Mouse (Mus musculus): ENCODE measurements around the gene Gm42791.

GRCm38 (mm10) chr5:148989480-148989879 lies 5.5 kb downstream of the Gm42791 start:
- no peak for TF ChIP-seq MYC (IDR thresholded peaks at IDR 0.05; ENCODE audit: low read depth, low read length)
- TF ChIP-seq UBTF (IDR thresholded peaks at IDR 0.05; ENCODE audit: low read depth, low read length) = no peak
- TF ChIP-seq POLR2A (IDR thresholded peaks at IDR 0.05; ENCODE audit: low read depth, low read length) = no peak
- TF ChIP-seq NELFE (IDR thresholded peaks at IDR 0.05; ENCODE audit: low read depth, low read length) = no peak
- no peak for TF ChIP-seq RCOR1 (conservative IDR thresholded peaks at IDR 0.05; ENCODE audit: low read depth, low read length)
- peak; percentile 27 to 47; a peak in 3 of 4 replicates for TF ChIP-seq CTCF (conservative IDR thresholded peaks at IDR 0.05 in 1 of 2, IDR thresholded peaks at IDR 0.05 in 1 of 2; ENCODE audit: low read depth in 2 of 2, low read length in 2 of 2)
- TF ChIP-seq ZMIZ1 (IDR thresholded peaks at IDR 0.05; ENCODE audit: low read depth, low read length) = no peak
